Mouse (Mus musculus) embryonic facial prominence, embryonic 15.5 days (tissue): ENCODE data around the gene Tmc8. TPM values are rescaled to one million over a fixed set of nuclear protein-coding genes. Genes with fewer than 3 reads are reported as not detected.
A peak's percentile ranks its signal among the peaks of the same experiment; 100 is the strongest.
"Not testable (repeated sequence)": the region's sequence is repeated elsewhere in the genome, so short reads cannot be mapped to it uniquely, and the experiment has no call there.

Experiments used
- ATAC-seq: fragments of 200-750 bp; cut with Nextera tagmentation; 2 replicates; pipeline ENCODE4 v1.8.0; 2017; ENCODE audit warnings: low read depth, moderate TSS enrichment; ENCODE audit not compliant: insufficient number of reproducible peaks, low FRiP score, low TSS enrichment
- H3K27ac ChIP-seq: fragments of 300-500 bp; sonication (generic); replicated peaks from 2 replicates; pipeline ENCODE4 v1.5.1; 2015; ENCODE audit warnings: mild to moderate bottlenecking, inconsistent platforms
- H3K27me3 ChIP-seq: fragments of 300-500 bp; sonication (generic); 2 replicates; pipeline ENCODE4 v1.6.1; 2015; ENCODE audit warnings: inconsistent platforms
- H3K36me3 ChIP-seq: fragments of 300-500 bp; sonication (generic); 2 replicates; pipeline ENCODE4 v1.6.1; 2015; ENCODE audit warnings: mild to moderate bottlenecking, inconsistent platforms
- H3K4me1 ChIP-seq: fragments of 300-500 bp; sonication (generic); 2 replicates; pipeline ENCODE4 v1.6.1; 2015; ENCODE audit warnings: inconsistent platforms
- H3K4me2 ChIP-seq: fragments of 300-500 bp; sonication (generic); replicated peaks from 2 replicates; pipeline ENCODE4 v1.6.1; 2015; ENCODE audit warnings: mild to moderate bottlenecking, inconsistent platforms
- H3K4me3 ChIP-seq: fragments of 300-500 bp; sonication (generic); replicated peaks from 2 replicates; pipeline ENCODE4 v1.5.1; 2015; ENCODE audit warnings: mild to moderate bottlenecking, inconsistent platforms
- H3K9ac ChIP-seq: fragments of 300-500 bp; sonication (generic); 2 replicates; pipeline ENCODE4 v1.6.1; 2015; ENCODE audit warnings: inconsistent platforms
- H3K9me3 ChIP-seq: fragments of 300-500 bp; sonication (generic); replicated peaks from 2 replicates; pipeline ENCODE4 v1.6.1; 2016; ENCODE audit warnings: inconsistent platforms
- WGBS: fragments of 180-500 bp; shearing (Covaris S2); methylation state at CpG from one replicate; pipeline ENCODE4 v1.1.7; 2015; 5-methylcytosine and 5-hydroxymethylcytosine counted together
- polyA plus RNA-seq: library from polyadenylated mRNA; unstranded; fragments of >200 nt; fragmentation: Nextera tagmentation; extraction: Ambion mirVana; gene quantifications from 2 replicates; pipeline ENCODE4 v1.2.1, GENCODE M21; 2015

Tmc8 gene
- polyA plus RNA-seq, 1 experiment from 2014 or later = 0.94 TPM

DNA sequence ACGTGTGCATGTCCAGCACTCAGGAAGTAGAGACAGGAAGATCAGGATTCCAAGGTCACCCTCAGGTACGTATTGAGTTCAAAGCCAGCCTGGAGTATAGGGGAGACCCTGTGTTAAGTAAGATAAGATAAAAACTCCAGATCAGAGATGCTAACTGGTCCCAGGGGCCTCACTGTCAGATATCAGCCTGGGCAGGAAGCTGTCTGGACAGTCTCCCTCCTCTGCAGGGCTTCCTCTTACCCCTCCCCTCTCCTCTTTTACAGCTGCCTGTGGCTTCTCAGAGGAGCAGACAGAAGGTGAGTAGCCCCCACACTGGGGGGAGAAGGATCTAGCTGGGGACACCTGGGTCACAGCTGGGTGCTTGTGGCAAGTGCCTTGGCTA, 16.3 kb downstream of the Tmc8 start:
- H3K4me2 ChIP-seq = no peak overlapping the region
- no peak overlapping the region for H3K9ac ChIP-seq
- no peak overlapping the region for H3K27ac ChIP-seq
- H3K4me1 ChIP-seq = 0 out of 2 replicates have a peak, but pooled peaks cover 6% of the 10 kb centered on the region
- H3K27me3 ChIP-seq = no peaks in the 10 kb centered on the region
- H3K36me3 ChIP-seq = no peaks in the 10 kb centered on the region
- no peak overlapping the region for H3K4me3 ChIP-seq
- 50% methylated on average over 2 of the region's 2 CpGs for WGBS
- no peak for ATAC-seq
- no peaks in the 10 kb centered on the region for H3K9me3 ChIP-seq

- no peaks in the 10 kb centered on the region for H3K27me3 ChIP-seq
- 67% methylated on average over 5 of the region's 5 CpGs for WGBS
- H3K9ac ChIP-seq = no peak overlapping the region
- no peaks in the 10 kb centered on the region for H3K36me3 ChIP-seq
- no peak overlapping the region for H3K4me3 ChIP-seq
- ATAC-seq = no peak
- H3K4me2 ChIP-seq = no peak overlapping the region
- H3K9me3 ChIP-seq = no peaks in the 10 kb centered on the region
- 0 out of 2 replicates have a peak, but pooled peaks cover 6% of the 10 kb centered on the region for H3K4me1 ChIP-seq
- H3K27ac ChIP-seq = no peak overlapping the region
Measured at GRCm38 (mm10) chr11:117799174-117799573, 17.3 kb downstream of the Tmc8 start.

GRCm38 (mm10) chr11:117800038-117800437, 18.2 kb downstream of the Tmc8 start:
- no peak for ATAC-seq

GRCm38 (mm10) chr11:117801650-117802049, 19.8 kb downstream of the Tmc8 start:
- H3K36me3 ChIP-seq = no peaks in the 10 kb centered on the region
- H3K4me2 ChIP-seq = no peak overlapping the region
- H3K9ac ChIP-seq = no peak overlapping the region
- H3K27ac ChIP-seq = no peak overlapping the region
- no peaks in the 10 kb centered on the region for H3K27me3 ChIP-seq
- no peak overlapping the region for H3K4me3 ChIP-seq
- H3K4me1 ChIP-seq = 0 out of 2 replicates have a peak, but pooled peaks cover 6% of the 10 kb centered on the region
- no peaks in the 10 kb centered on the region for H3K9me3 ChIP-seq
- no peak for ATAC-seq
- 47% methylated on average over 7 of the region's 7 CpGs for WGBS

More at GRCm38 (mm10) chr11:117800038-117800437, 18.2 kb downstream of the Tmc8 start:
- H3K4me1 ChIP-seq = 0 out of 2 replicates have a peak, but pooled peaks cover 6% of the 10 kb centered on the region
- H3K27ac ChIP-seq = no peak overlapping the region
- H3K4me3 ChIP-seq = no peak overlapping the region
- no peaks in the 10 kb centered on the region for H3K27me3 ChIP-seq
- H3K4me2 ChIP-seq = no peak overlapping the region
- no peaks in the 10 kb centered on the region for H3K9me3 ChIP-seq
- H3K9ac ChIP-seq = no peak overlapping the region
- H3K36me3 ChIP-seq = no peaks in the 10 kb centered on the region
- WGBS = 66% methylated on average over 7 of the region's 7 CpGs

- Histone ChIP-seq H3K9ac (no peak overlapping the region), H3K4me3 (no peak overlapping the region), H3K4me2 (no peak overlapping the region), H3K27ac (no peak overlapping the region), H3K9me3 (no peaks in the 10 kb centered on the region), H3K36me3 (no peaks in the 10 kb centered on the region), H3K27me3 (no peaks in the 10 kb centered on the region), H3K4me1 (0 out of 2 replicates have a peak, but pooled peaks cover 3% of the 10 kb centered on the region)
- no peak for ATAC-seq
- 91% methylated on average over 3 of the region's 3 CpGs for WGBS
Measured at GRCm38 (mm10) chr11:117803166-117803688, 21.4 kb downstream of the Tmc8 start.

- 93% methylated on average over 6 of the region's 6 CpGs for WGBS
- no peak overlapping the region for H3K9ac ChIP-seq
- no peak overlapping the region for H3K4me2 ChIP-seq
- no peak for ATAC-seq
- no peak overlapping the region for H3K27ac ChIP-seq
- no peak overlapping the region for H3K4me3 ChIP-seq
- no peaks in the 10 kb centered on the region for H3K36me3 ChIP-seq
- peaks cover 21% of the 10 kb centered on the region for H3K4me1 ChIP-seq
- H3K27me3 ChIP-seq = no peaks in the 10 kb centered on the region
- H3K9me3 ChIP-seq = no peaks in the 10 kb centered on the region
Measured at GRCm38 (mm10) chr11:117806781-117807180, 24.9 kb downstream of the Tmc8 start.

DNA sequence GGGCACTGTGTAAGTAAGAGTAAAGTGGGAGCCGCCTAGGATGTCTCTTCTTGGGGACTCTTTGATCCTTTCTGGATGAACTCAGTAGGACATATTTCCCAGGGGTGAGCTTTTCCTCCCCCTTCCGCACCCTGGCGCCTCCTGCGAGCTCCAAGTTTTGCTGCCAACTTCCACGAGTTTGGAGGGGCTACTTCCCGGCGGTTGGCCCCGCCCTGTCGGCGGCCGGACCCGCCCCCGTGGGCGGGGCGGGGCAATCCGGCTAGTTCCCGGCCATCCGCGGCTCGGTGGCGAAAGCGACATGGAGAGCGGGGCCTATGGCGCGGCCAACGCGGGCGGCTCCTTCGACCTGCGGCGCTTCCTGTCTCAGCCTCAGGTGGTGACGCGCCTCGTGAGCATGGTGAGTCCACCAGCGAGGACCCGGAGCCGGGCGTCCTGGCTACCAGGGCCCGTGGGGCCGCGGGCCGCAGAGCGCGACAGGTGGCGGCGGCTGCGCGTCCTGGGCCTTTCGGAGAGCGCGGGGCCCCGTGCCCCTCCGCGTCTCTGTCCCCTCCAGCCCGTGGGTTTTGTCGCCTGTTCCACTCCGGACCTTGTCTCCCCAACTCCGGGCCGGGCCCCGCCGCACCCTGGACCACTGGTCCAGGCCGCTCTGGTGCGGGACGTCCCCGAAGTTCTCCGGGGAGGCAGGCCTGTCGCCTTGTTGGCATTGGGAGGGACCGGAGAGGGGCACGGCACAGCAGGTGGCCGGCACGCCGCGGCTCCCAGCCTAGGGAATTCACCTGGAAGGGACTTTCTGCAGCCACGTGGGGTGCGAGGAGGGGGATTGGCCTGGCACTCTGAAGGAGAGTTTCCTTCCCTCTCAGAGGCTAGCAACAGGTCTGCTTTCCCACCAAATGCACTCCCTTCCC, 27.8 kb downstream of the Tmc8 start, which contains the start of the genes Gm20708 and Syngr2:
TSS of gene Gm20708 (plus strand) at position 262 of the 905 bp plus-strand sequence.
TSS of gene Syngr2 (plus strand) at position 262 of the 905 bp plus-strand sequence.
- H3K9ac ChIP-seq = peak within 1 kb of the TSS; percentile 41
- H3K4me1 ChIP-seq = peaks cover 21% of the 10 kb centered on the region
- H3K4me2 ChIP-seq = peak within 1 kb of the TSS; percentile 98
- peak within 1 kb of the TSS; percentile 71 for H3K4me3 ChIP-seq
- peak within 1 kb of the TSS; percentile 80 for H3K27ac ChIP-seq
- H3K27me3 ChIP-seq = no peaks in the 10 kb centered on the region
- WGBS = under 1% methylated on average over 73 of the region's 75 CpGs
- peak; percentile 76 for ATAC-seq
- peaks cover 27% of the 10 kb centered on the region for H3K36me3 ChIP-seq
- H3K9me3 ChIP-seq = no peaks in the 10 kb centered on the region

DNA sequence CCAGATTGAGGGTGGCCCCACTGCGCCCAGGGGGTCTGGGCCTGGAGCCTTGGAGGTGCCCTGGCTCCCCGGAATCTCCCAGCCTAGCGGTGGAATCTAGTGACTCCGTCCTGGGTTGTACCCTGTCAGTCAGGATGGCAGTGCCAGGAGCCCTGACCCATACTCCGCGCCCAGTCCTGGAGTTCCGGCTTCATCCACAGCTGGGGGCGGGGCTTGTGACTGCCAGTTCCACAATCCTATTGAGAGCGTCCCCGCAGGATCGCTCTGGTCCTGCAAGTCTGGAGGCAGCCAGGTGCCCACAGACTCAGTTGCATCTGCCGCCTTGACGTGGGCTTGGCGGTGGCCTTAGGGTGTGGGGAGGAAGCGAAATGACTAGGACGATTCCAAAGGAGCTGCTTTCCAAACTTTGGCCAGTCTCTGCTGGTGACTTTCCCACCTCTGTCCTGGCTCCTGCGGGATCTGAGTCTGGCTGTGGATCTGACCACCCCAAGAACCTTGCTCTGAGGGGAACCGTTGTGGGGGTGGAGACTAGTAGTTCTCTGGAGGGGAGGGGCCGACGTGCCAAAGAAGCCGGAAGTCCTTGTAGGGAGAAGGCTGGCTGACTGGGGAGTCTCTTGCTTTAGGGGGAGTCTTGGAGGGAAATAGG, 28.6 kb downstream of the Tmc8 start:
- ATAC-seq = peak; percentile 79
- Histone ChIP-seq H3K9me3 (no peaks in the 10 kb centered on the region), H3K4me2 (peak overlapping the region; percentile 98), H3K36me3 (peaks cover 35% of the 10 kb centered on the region), H3K27ac (peak overlapping the region; percentile 80), H3K27me3 (no peaks in the 10 kb centered on the region), H3K4me3 (peak overlapping the region; percentile 71), H3K9ac (peak overlapping the region; percentile 41), H3K4me1 (peaks cover 21% of the 10 kb centered on the region)
- WGBS = under 1% methylated on average over 21 of the region's 21 CpGs

- H3K9me3 ChIP-seq = no peaks in the 10 kb centered on the region
- no peaks in the 10 kb centered on the region for H3K27me3 ChIP-seq
- peaks cover 62% of the 10 kb centered on the region for H3K36me3 ChIP-seq
- no peak for ATAC-seq
- H3K27ac ChIP-seq = no peak overlapping the region
- H3K9ac ChIP-seq = no peak overlapping the region
- peaks cover 21% of the 10 kb centered on the region for H3K4me1 ChIP-seq
- H3K4me3 ChIP-seq = no peak overlapping the region
- no peak overlapping the region for H3K4me2 ChIP-seq
- WGBS = 77% methylated on average over 5 of the region's 5 CpGs
Measured at GRCm38 (mm10) chr11:117813867-117814266, 32.0 kb downstream of the Tmc8 start.

GRCm38 (mm10) chr11:117814704-117815366, 33.0 kb downstream of the Tmc8 start:
- 90% methylated on average over 6 of the region's 6 CpGs for WGBS
- Histone ChIP-seq H3K27ac (no peak overlapping the region), H3K9ac (no peak overlapping the region), H3K9me3 (no peaks in the 10 kb centered on the region), H3K27me3 (no peaks in the 10 kb centered on the region), H3K36me3 (peaks cover 66% of the 10 kb centered on the region), H3K4me3 (no peak overlapping the region), H3K4me1 (peaks cover 23% of the 10 kb centered on the region), H3K4me2 (no peak overlapping the region)
- no peak for ATAC-seq

DNA sequence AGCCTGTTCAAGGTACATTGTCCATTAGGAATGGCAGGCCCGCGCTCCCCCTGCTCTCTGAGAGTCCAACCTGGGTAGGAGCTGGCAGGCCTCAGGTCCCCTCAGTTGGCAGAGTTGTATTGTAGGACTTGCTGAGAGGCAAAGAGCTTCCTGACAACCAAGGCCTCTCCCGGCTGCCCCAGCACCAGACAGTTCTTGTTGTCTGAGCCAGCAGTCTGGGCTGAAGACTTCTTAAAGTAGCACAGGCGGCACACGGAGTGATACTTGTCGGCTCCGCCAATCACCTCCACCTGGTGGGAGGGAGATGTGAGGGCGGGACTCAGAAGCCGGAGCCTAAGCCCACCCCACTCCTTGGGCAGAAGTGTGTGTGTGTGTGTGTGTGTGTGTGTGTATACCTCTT, 34.0 kb downstream of the Tmc8 start:
- peaks cover 14% of the 10 kb centered on the region for H3K4me1 ChIP-seq
- not testable (repeated sequence) for H3K27ac ChIP-seq, H3K27me3 ChIP-seq, H3K9ac ChIP-seq, H3K4me2 ChIP-seq, ATAC-seq, H3K4me3 ChIP-seq, H3K9me3 ChIP-seq
- 76% methylated on average over 9 of the region's 9 CpGs for WGBS
- peaks cover 72% of the 10 kb centered on the region for H3K36me3 ChIP-seq
